Mouse (Mus musculus): ENCODE measurements around the gene Btbd19. TPM values are rescaled to one million over a fixed set of nuclear protein-coding genes. Genes with fewer than 3 reads are reported as not detected.

The Btbd19 gene
- polyA plus RNA-seq (2021; fragmentation: Nextera tagmentation) = 7.5 and 8.0 TPM in 2 replicates
- long read RNA-seq, experiment 1, partial matches to known transcripts = 4 of 7 reads
- long read RNA-seq, experiment 1, other reads (novel, unspliced or antisense) = 0 of 7 reads
- long read RNA-seq, experiment 2, transcript Btbd19-206 (2 exons, 451 nt) = minor isoform, 7 of 33 reads
- long read RNA-seq, experiment 2, transcript Btbd19-208 (1 exons, 1,149 nt) = major isoform, 15 of 33 reads
- long read RNA-seq, experiment 2, partial matches to known transcripts = 8 of 33 reads
- long read RNA-seq, experiment 2, other reads (novel, unspliced or antisense) = 3 of 33 reads

DNA sequence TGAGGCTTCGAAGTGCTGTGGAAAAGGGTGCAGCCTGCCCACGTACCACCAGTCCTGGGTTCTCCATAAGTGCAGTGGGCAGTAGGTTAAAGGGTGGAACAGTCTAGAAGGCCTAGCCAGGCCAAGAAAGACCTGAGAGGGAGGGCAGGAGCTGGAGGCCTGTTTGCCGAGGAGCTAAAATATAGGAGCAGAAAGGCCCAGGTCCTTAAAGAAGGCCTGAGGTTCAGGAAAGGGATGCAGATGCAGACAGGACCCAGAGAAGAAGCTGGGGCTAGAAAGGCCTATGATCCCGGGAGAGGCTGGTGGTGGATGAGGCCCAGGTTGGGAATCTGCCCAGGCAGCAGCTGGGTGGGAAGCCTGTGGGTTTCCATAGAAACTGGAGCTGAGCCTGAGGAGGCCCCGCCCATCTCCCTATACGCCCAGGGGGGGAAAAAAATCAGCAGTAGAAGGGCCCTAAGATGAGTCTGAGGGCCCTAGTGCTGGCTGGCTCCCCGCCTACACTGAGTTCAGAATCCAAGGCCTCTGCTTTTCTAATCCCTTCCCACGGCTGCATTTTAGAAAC, at the start of gene Btbd19:
Gene Btbd19, minus strand, starts transcription at position 378 of the 562 bp plus-strand sequence.

DNA sequence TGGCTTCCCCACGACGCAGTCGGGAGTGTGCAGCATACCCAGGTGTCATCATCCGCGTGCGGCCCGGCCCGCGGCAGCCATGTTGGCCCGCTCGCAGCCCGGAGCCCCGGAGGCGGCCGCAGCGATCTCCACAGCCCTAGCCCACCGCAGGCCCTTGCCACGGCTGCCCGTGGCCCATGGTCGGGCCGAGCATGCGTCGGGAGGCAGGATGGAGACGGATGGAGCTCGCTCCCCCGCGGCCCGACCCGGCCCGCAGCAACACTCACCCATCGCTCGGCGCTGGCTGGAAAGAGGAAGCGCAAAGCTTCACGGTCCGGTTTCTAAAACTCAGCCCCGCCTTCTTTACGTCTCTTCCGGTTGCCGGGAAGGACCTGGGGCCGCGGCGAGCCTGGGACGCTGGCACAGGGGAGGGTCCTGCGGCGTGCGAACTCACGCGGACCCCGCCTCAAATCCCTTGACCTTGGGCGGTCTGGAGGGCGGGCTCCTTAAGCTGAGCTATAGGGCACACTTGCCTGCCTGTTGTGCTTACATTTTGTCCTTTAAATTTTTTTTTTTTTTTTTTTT, 30.3 kb upstream of the Btbd19 start, which contains the start of gene Rps8:
Gene Rps8, minus strand, starts transcription at position 452 of the 564 bp plus-strand sequence.

DNA sequence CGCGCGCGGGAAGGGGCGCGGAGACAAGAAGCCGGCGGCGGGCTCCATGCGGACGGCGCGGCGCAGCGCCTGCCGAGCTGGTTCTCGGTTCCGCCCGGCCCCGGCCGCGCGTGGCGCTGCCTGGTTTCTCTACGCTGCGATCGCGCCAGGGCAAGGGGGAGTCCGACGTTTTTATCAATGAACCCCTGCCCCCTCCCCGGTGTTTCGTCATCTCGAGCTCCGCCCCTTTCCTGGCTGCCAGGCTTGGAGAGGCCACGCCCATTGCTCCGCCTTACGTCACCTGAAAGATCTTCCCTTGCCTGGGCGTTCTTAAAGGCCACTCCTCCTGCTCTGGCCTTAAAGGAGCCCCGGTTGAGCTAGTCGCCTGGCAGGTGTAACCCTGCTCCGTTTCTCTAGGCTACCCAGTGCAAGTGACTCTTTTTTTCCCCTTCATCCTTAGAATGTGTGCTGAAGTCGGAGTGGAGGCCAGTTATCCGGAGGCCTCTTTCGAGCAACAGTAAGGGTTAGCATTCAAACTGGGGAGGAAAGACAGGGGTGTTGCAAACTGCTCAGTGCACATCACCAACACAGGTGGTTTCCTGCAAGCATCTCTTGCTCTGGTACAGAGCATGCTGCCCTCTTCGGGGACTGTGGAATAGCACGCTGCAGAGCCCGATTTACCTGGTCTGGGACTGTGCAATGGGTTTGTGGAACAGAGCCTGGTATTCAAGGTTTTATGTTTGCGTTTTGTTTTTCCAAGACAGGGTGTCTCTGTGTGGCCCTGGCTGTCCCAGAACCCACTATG, 8.5 kb upstream of the Btbd19 start, which contains the start of gene Plk3:
Gene Plk3, minus strand, starts transcription at position 147 of the 784 bp plus-strand sequence.

DNA sequence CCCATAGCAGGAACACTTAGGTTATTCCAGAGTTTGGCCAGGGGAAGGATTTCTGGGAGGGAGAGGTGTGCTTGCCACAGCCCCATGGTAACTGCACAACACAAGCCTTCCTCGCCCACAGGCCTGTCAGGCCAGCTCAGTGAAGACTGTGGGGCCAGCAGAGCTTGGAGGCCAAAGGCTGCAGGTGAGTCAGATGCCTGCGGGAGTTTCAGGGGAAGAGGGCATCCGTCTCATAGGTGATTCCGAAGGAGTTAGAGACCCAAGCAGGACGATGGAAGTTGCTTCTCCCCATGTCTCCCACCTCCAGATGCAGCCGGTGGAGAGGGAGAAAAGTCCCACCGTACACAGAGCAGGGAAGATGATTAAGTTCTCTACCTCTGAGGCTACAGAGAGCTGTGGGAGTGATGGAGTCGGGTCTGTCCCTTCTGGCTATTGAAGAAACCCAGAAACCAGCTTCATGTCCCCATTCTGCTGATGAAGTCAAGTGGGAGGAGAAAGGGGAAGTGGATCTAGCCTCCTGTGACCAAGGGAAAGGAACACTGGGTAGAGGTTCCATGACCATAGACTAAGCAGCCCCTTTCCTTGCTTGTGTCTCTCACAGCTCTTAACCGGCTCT, 1.3 kb upstream of the Btbd19 start, which contains the start of gene Tctex1d4:
Gene Tctex1d4, plus strand, starts transcription at position 120 of the 616 bp plus-strand sequence.

DNA sequence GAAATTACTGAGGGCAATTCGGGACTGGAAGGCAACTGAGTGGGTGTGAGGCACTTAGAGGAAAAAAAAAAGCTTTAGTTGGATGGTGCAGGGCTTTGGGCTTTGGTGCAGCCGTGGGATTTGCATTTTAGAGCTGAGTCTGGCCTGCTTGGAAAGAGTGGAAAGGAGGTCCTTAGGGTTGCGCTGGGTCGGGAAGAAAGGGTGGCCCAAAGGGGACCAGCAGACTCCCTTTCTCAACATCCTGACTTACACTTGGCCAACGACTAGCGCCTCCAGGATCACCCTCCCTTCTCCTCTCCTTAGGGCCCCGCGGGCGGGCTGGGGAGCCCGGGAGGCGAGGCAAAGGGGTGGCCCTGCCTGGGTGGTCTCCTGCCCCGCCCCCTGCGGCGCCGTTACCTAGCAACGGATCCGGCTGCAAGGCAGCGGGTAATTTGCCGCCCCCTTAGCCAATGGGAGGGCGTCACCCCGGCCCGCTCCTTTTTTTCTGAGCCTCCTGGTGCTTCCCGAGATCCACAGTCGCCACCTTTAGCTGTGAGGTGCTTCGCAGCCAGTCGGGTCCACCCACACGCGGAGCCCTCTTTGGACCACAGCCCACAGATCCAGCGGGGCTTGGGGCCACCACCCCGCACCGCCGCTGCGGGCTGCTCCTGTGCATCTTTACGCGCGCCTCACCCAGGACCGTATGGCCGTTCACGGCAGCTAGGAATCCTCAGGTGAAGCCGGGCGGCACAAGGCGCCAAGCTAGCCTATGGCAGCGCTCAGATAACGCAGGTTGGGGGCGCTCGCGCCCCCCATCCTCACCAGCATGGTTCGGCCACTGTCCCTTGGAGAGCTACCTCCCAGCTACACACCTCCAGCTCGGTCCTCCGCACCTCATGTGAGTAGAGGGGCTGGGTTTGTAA, 29.7 kb downstream of the Btbd19 start, which contains the start of gene Ptch2:
Gene Ptch2, plus strand, starts transcription at position 525 of the 902 bp plus-strand sequence.

Small RNA genes lying within 50 kb of the gene (microRNA-seq; reads per million reads assigned to microRNA genes)
- gene Gm22398 = not detected

Other genes starting within 250 kb of the Btbd19 start
- gene Zswim5, start 248.3 kb downstream of the Btbd19 start, polyA plus RNA-seq (2021; fragmentation: Nextera tagmentation) = 0.87 and 0.93 TPM in 2 replicates
- 64.2 and 65.4 TPM in 2 replicates for gene Urod, start 131.3 kb downstream of the Btbd19 start, polyA plus RNA-seq (2021; fragmentation: Nextera tagmentation)
- gene Hectd3, start 130.4 kb downstream of the Btbd19 start, polyA plus RNA-seq (2021; fragmentation: Nextera tagmentation) = 7.5 and 7.9 TPM in 2 replicates
- 23.3 and 25.2 TPM in 2 replicates for gene Eif2b3, start 106.3 kb downstream of the Btbd19 start, polyA plus RNA-seq (2021; fragmentation: Nextera tagmentation)
- gene Ptch2, start 29.6 kb downstream of the Btbd19 start, polyA plus RNA-seq (2021; fragmentation: Nextera tagmentation) = 0.20 and 0.33 TPM in 2 replicates
- gene Tctex1d4, start 1.1 kb upstream of the Btbd19 start, polyA plus RNA-seq (2021; fragmentation: Nextera tagmentation) = 4.6 and 6.8 TPM in 2 replicates
- gene Plk3, start 8.2 kb upstream of the Btbd19 start, polyA plus RNA-seq (2021; fragmentation: Nextera tagmentation) = 7.7 and 8.4 TPM in 2 replicates
- gene Rps8, start 30.5 kb upstream of the Btbd19 start, polyA plus RNA-seq (2021; fragmentation: Nextera tagmentation) = 1,119 and 1,120 TPM in 2 replicates
- 0.10 and 0.14 TPM in 2 replicates for gene Kif2c, start 56.9 kb upstream of the Btbd19 start, polyA plus RNA-seq (2021; fragmentation: Nextera tagmentation)
- gene Tmem53, start 126.2 kb upstream of the Btbd19 start, polyA plus RNA-seq (2021; fragmentation: Nextera tagmentation) = 11.5 and 16.4 TPM in 2 replicates
- gene Armh1, start 126.4 kb upstream of the Btbd19 start, polyA plus RNA-seq (2021; fragmentation: Nextera tagmentation) = 1.2 and 1.3 TPM in 2 replicates